Comparison of ENCODE assay signal across 10 mouse cellular contexts in genomic region chr1:134201751-134202420, GRCm38 (mm10). TPM values are rescaled to one million over a fixed set of nuclear protein-coding genes. Genes with fewer than 3 reads are reported as not detected.
A peak's percentile ranks its signal among the peaks of the same experiment; 100 is the strongest.
DNase-seq lines count a peak whose midpoint lies in the region; ATAC-seq and TF ChIP-seq lines count a peak whose summit lies in the region.
"Had no signal": no experiment of that assay in that cellular context is flagged by ENCODE, and none has a peak within 500 bp of the region (broad histone marks: within the 10 kb centered on the region; RNA-seq: fewer than 3 reads in every experiment).

No protein-coding gene starts in this region.

- no peaks in the 10 kb centered on the region for H3K36me3 ChIP-seq in kidney, embryonic 15.5 days
- no peaks in the 10 kb centered on the region for H3K36me3 ChIP-seq in limb, embryonic 14.5 days (ENCODE audit: control insufficient read depth, insufficient read depth, low read length)
- H3K36me3 ChIP-seq in small intestine, adult 2 months (ENCODE audit: control insufficient read depth, insufficient read depth, low read length) = no peaks in the 10 kb centered on the region
- H3K36me3 ChIP-seq in midbrain, embryonic 15.5 days (replicated peaks) = no peaks in the 10 kb centered on the region
- H3K36me3 ChIP-seq: embryonic facial prominence, embryonic 15.5 days; limb, embryonic 15.5 days had no signal

- H3K4me2 ChIP-seq in kidney, embryonic 15.5 days = no peak overlapping the region
- H3K4me2 ChIP-seq in limb, embryonic 14.5 days (replicated peaks; ENCODE audit: low read depth, low read length, severe bottlenecking) = no peak overlapping the region
- H3K4me2 ChIP-seq in midbrain, embryonic 15.5 days = no peak overlapping the region
- H3K4me2 ChIP-seq: embryonic facial prominence, embryonic 15.5 days; limb, embryonic 15.5 days had no signal

- no peaks in the 10 kb centered on the region for H3K9me3 ChIP-seq in kidney, embryonic 15.5 days (replicated peaks)
- no peaks in the 10 kb centered on the region for H3K9me3 ChIP-seq in limb, embryonic 14.5 days (ENCODE audit: control insufficient read depth, low read length)
- H3K9me3 ChIP-seq in midbrain, embryonic 15.5 days = no peaks in the 10 kb centered on the region
- H3K9me3 ChIP-seq: embryonic facial prominence, embryonic 15.5 days; limb, embryonic 15.5 days had no signal

- peak; percentile 64 for DNase-seq in kidney, adult 18-20 months
- DNase-seq in B cell, adult 2 months = peak; percentile 19 to 25
- peak; percentile 46 for DNase-seq in MN1 (ENCODE audit: low spot score)
- peak; percentile 43 for DNase-seq in limb, embryonic 14.5 days (ENCODE audit: low spot score)

- no peak overlapping the region for H3K9ac ChIP-seq in kidney, embryonic 15.5 days
- H3K9ac ChIP-seq in limb, embryonic 14.5 days (ENCODE audit: low read depth, low read length, severe bottlenecking) = no peak overlapping the region
- H3K9ac ChIP-seq in midbrain, embryonic 15.5 days = no peak overlapping the region
- H3K9ac ChIP-seq: embryonic facial prominence, embryonic 15.5 days; limb, embryonic 15.5 days had no signal

- peak; percentile 45; the same call in 1 of the 2 replicates for TF ChIP-seq CTCF in embryonic fibroblast, embryonic 13.5 days (IDR thresholded peaks at IDR 0.05; ENCODE audit: borderline replicate concordance, insufficient read depth, low read length)
- TF ChIP-seq CTCF in small intestine, adult 2 months (IDR thresholded peaks at IDR 0.05; ENCODE audit: extremely low read depth, insufficient read length, insufficient replicate concordance, low read depth, low read length) = peak; percentile 87; the same call in 1 of the 2 replicates

- H3K4me1 ChIP-seq in kidney, embryonic 15.5 days = peaks cover 5% of the 10 kb centered on the region; the same call in 1 of the 2 replicates
- H3K4me1 ChIP-seq in embryonic fibroblast, embryonic 13.5 days (ENCODE audit: control insufficient read depth, insufficient read depth, low read length) = no peaks in the 10 kb centered on the region
- H3K4me1 ChIP-seq in limb, embryonic 14.5 days (ENCODE audit: control insufficient read depth, insufficient read depth, low read length) = 0 out of 2 replicates have a peak, but pooled peaks cover 3% of the 10 kb centered on the region
- H3K4me1 ChIP-seq in small intestine, adult 2 months (ENCODE audit: control insufficient read depth, insufficient read depth, insufficient read length, low read length) = peaks cover 13% of the 10 kb centered on the region; the same call in 1 of the 2 replicates
- peaks cover 8% of the 10 kb centered on the region; the same call in 1 of the 2 replicates for H3K4me1 ChIP-seq in midbrain, embryonic 15.5 days
- H3K4me1 ChIP-seq: embryonic facial prominence, embryonic 15.5 days had no signal

- no peak overlapping the region for H3K27ac ChIP-seq in kidney, embryonic 15.5 days
- H3K27ac ChIP-seq in embryonic fibroblast, embryonic 13.5 days (ENCODE audit: insufficient read depth, low read length) = no peak overlapping the region
- no peak overlapping the region for H3K27ac ChIP-seq in limb, embryonic 14.5 days (replicated peaks; ENCODE audit: low read depth, low read length)
- H3K27ac ChIP-seq in small intestine, adult 2 months (ENCODE audit: insufficient read depth, low read depth, low read length) = no peak overlapping the region
- no peak overlapping the region for H3K27ac ChIP-seq in midbrain, embryonic 15.5 days
- H3K27ac ChIP-seq: embryonic facial prominence, embryonic 15.5 days; limb, embryonic 15.5 days had no signal

- H3K27me3 ChIP-seq in kidney, embryonic 15.5 days = no peaks in the 10 kb centered on the region
- H3K27me3 ChIP-seq in limb, embryonic 14.5 days (ENCODE audit: control insufficient read depth, insufficient read depth, low read length) = no peaks in the 10 kb centered on the region
- H3K27me3 ChIP-seq in small intestine, adult 2 months (ENCODE audit: control insufficient read depth, insufficient read depth, low read length) = no peaks in the 10 kb centered on the region
- no peaks in the 10 kb centered on the region for H3K27me3 ChIP-seq in midbrain, embryonic 15.5 days (replicated peaks)
- H3K27me3 ChIP-seq: embryonic facial prominence, embryonic 15.5 days; limb, embryonic 15.5 days had no signal

- no peak for ATAC-seq in kidney, embryonic 15.5 days (replicated peaks; ENCODE audit: low FRiP score)
- no peak for ATAC-seq in limb, embryonic 14.5 days (ENCODE audit: low FRiP score, low read depth)
- ATAC-seq in midbrain, embryonic 15.5 days (replicated peaks) = no peak

- WGBS in kidney, embryonic 15.5 days = 50% methylated on average over 3 of the region's 3 CpGs
- 37% methylated on average over 3 of the region's 3 CpGs for WGBS in limb, embryonic 14.5 days
- 60% methylated on average over 3 of the region's 3 CpGs for WGBS in small intestine, adult 2 months
- WGBS in midbrain, embryonic 15.5 days = 41% methylated on average over 3 of the region's 3 CpGs

- no peak overlapping the region for H3K4me3 ChIP-seq in kidney, embryonic 15.5 days (replicated peaks)
- H3K4me3 ChIP-seq in embryonic fibroblast, embryonic 13.5 days (ENCODE audit: insufficient read depth, low read length) = no peak overlapping the region
- H3K4me3 ChIP-seq in limb, embryonic 14.5 days (replicated peaks; ENCODE audit: low read length) = no peak overlapping the region
- no peak overlapping the region for H3K4me3 ChIP-seq in small intestine, adult 2 months (ENCODE audit: low read depth, low read length)
- H3K4me3 ChIP-seq in midbrain, embryonic 15.5 days = no peak overlapping the region
- H3K4me3 ChIP-seq: embryonic facial prominence, embryonic 15.5 days; limb, embryonic 15.5 days had no signal

- no peak for TF ChIP-seq POLR2A in embryonic fibroblast, embryonic 13.5 days (IDR thresholded peaks at IDR 0.05; ENCODE audit: low read depth, low read length)
- TF ChIP-seq POLR2A in limb, embryonic 14.5 days (IDR thresholded peaks at IDR 0.05; ENCODE audit: borderline replicate concordance, extremely low read depth, insufficient read depth, insufficient read length) = no peak
- TF ChIP-seq POLR2A in small intestine, adult 2 months (IDR thresholded peaks at IDR 0.05; ENCODE audit: low read depth, low read length) = no peak

RNA-seq across cellular contexts. Expression of gene Mybph, which starts 8.6 kb away (rescaled TPM):
- polyA plus RNA-seq in kidney, embryonic 15.5 days (2015; fragmentation: Nextera tagmentation; extraction: Ambion mirVana) = 6.1 and 9.3 TPM in 2 replicates
- not detected in 2 replicates for polyA plus RNA-seq in embryonic fibroblast, embryonic 13.5 days (2011; ENCODE audit: insufficient read length, low read depth, missing spikeins)
- 92.6 and 110 TPM in 2 replicates for polyA plus RNA-seq in limb, embryonic 14.5 days (2012; rRNA removed)
- 93.0 and 115 TPM in 2 replicates for polyA plus RNA-seq in limb, embryonic 14.5 days (2014; fragmentation: Nextera tagmentation; extraction: Ambion mirVana)
- polyA plus RNA-seq in small intestine, adult 2 months (2012; rRNA removed) = 0.05 and 0.08 TPM in 2 replicates
- polyA plus RNA-seq in midbrain, embryonic 15.5 days (2015; fragmentation: Nextera tagmentation; extraction: Ambion mirVana) = 0.13 and 0.19 TPM in 2 replicates

RNA-seq across cellular contexts. Expression of gene Chil1, which starts 19.9 kb away (rescaled TPM):
- polyA plus RNA-seq in kidney, embryonic 15.5 days (2015; fragmentation: Nextera tagmentation; extraction: Ambion mirVana) = 1.7 and 2.2 TPM in 2 replicates
- 5.0 and 9.6 TPM in 2 replicates for polyA plus RNA-seq in embryonic fibroblast, embryonic 13.5 days (2011; ENCODE audit: insufficient read length, low read depth, missing spikeins)
- polyA plus RNA-seq in limb, embryonic 14.5 days (2012; rRNA removed) = 12.3 and 12.9 TPM in 2 replicates
- polyA plus RNA-seq in limb, embryonic 14.5 days (2014; fragmentation: Nextera tagmentation; extraction: Ambion mirVana) = 13.6 and 16.3 TPM in 2 replicates
- 0.46 and 0.88 TPM in 2 replicates for polyA plus RNA-seq in small intestine, adult 2 months (2012; rRNA removed)
- 1.5 and 3.3 TPM in 2 replicates for polyA plus RNA-seq in midbrain, embryonic 15.5 days (2015; fragmentation: Nextera tagmentation; extraction: Ambion mirVana)

RNA-seq across cellular contexts. Expression of gene Adora1, which starts 33.3 kb away (rescaled TPM):
- polyA plus RNA-seq in kidney, embryonic 15.5 days (2015; fragmentation: Nextera tagmentation; extraction: Ambion mirVana) = 7.7 and 8.2 TPM in 2 replicates
- 0.20 and 0.79 TPM in 2 replicates for polyA plus RNA-seq in embryonic fibroblast, embryonic 13.5 days (2011; ENCODE audit: insufficient read length, low read depth, missing spikeins)
- polyA plus RNA-seq in limb, embryonic 14.5 days (2012; rRNA removed) = 2.0 and 3.6 TPM in 2 replicates
- 1.4 and 2.0 TPM in 2 replicates for polyA plus RNA-seq in limb, embryonic 14.5 days (2014; fragmentation: Nextera tagmentation; extraction: Ambion mirVana)
- 1.2 and 3.5 TPM in 2 replicates for polyA plus RNA-seq in small intestine, adult 2 months (2012; rRNA removed)
- 16.2 and 19.2 TPM in 2 replicates for polyA plus RNA-seq in midbrain, embryonic 15.5 days (2015; fragmentation: Nextera tagmentation; extraction: Ambion mirVana)
